Mouse (Mus musculus) thymus, postnatal 4 days (tissue): Measurements from ENCODE around the gene Ankrd44.

Experiments used
- DNase-seq: peaks from one replicate; pipeline ENCODE4 v3.0.0; 2021

The Ankrd44 gene

DNA sequence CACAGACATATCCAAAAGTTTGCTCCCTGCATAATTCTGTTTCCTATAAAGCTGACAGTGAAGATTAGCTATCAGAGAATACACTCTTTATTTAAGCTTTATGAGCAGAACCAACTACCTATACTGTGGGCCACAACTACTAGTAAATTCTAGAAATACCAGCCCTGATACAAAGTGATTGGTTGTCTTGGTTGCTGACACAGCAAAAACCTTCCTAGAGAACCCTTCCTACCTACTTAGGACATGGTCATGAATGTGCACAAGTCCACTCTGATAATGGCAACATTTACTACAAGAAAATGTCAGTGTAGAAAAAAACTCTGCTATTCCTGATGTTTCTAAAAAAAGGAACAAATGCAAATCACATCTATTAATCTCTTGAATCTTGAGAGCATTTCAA lies 234.4 kb downstream of the Ankrd44 start:
- no peak for DNase-seq

GRCm38 (mm10) chr1:54690291-54690965 lies 235.8 kb downstream of the Ankrd44 start:
- no peak for DNase-seq

DNA sequence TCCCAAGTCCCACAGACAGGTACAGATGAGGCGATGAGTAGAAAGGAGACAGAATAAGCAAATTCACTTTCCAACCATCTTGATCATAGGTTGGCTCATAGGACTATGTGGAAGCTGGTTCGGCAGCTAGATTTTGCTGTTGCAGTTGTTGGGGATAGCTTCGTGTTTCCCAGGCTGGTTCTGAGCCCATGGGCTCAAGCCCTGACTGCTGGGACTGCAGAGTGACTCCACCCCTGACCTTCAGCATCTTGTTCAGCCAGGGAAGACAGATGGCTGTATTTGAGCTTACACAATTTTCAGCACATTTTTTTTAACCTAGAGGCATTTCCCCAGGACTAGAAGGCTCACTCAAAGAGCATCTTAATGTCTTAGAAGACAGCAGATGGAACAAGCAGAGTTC lies 237.7 kb downstream of the Ankrd44 start:
- no peak for DNase-seq

- DNase-seq = no peak
These were observed 241.9 kb downstream of the Ankrd44 start for GRCm38 (mm10) chr1:54684316-54684715.

DNA sequence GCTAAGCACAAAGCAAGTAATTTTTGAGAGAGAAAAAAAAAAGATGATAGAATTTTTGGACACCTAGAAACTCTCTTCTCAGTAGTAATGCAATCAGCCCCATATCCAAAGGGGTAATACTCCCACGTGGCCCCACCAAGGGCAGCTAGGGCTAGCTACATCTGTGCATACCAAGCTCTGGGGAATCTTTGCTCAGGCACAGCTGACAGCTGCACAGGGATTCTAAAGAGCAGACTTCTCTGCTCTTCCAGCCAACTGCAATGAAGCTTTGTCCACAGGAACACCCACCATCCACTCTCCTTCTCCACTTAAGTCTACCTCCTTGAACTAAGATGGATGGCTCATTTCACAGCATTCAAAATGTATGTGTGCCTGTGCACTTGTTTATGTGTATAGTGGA lies 246.6 kb downstream of the Ankrd44 start:
- no peak for DNase-seq

GRCm38 (mm10) chr1:54678037-54678436 lies 248.2 kb downstream of the Ankrd44 start:
- no peak for DNase-seq

DNA sequence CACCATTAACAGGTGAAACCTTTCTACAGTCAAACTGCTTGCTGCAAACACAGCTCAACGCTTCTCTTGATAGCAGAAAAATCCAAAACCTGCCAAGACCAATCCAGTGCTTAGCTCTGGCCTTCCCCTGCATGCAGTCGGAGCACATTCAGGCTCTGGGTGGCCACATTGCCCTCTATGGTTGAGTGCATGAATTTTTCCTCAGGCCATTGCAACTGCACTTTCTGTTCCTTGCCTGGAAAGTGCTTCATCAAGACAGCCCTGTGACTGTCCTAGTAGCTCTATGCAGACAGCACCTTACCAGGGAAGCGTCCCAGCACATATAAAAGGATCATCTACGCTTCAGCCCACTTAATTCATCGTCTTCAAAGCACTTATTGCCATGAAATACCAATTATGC lies 250.7 kb downstream of the Ankrd44 start:
- DNase-seq = no peak

DNA sequence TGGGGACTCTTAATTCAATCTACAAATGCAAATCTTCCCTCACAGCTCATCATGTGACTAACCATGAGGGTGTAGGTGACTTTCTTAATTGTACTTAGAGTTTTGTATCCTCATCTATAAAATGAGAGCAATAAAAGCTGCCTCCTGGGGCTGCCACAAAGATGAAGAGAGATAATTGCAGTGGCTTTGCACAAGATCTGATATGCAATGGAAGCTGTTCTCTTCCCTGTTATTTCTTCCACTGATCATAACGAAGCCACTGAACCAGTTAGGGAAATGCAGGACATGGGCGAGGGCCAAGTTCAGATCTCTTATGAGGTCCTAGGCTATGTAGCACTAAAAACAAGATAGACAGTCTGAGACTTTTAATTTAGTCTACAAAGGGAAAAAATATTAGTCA lies 258.2 kb downstream of the Ankrd44 start:
- DNase-seq = no peak

- DNase-seq = peak; percentile 28
These were observed 260.4 kb downstream of the Ankrd44 start for GRCm38 (mm10) chr1:54665582-54666405.

DNA sequence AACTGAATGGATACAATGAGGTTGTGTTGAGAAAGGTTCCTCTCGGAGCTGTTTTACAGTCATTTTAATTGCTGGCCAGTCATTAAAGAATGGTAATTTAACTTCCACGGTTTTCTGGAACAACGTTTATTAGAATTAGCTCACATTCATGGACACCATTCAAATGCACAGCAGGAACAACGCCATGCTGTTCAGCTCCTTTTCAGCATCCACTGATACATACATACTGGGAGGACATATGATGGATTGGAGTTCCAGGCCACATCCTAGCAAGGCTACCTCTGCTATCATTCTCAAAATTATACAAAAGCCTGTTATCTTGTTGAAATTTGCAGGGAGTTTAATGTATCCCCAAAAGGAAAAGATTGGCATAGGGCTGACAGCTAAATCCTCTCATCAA lies 261.1 kb downstream of the Ankrd44 start:
- DNase-seq = no peak

GRCm38 (mm10) chr1:54660674-54661073 lies 265.5 kb downstream of the Ankrd44 start:
- DNase-seq = no peak

DNA sequence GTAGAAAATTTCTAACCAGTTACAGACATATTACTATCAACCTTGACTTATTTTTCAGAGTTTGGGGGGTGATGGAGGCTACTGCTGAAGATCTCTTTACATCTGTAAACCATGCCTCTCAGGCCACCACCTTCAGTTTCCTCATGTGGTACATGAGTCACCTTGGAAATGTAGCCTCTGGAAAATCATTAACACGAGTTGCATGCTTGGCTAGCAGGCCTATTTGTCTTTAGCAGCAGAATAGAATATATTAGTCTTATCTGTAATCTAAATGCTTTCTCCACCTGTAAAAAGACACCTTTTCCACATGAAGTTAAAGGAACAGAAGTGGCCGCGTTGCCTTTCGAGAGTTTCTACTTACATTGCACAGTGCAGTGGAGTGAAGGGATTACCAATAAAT lies 267.6 kb downstream of the Ankrd44 start:
- no peak for DNase-seq

DNA sequence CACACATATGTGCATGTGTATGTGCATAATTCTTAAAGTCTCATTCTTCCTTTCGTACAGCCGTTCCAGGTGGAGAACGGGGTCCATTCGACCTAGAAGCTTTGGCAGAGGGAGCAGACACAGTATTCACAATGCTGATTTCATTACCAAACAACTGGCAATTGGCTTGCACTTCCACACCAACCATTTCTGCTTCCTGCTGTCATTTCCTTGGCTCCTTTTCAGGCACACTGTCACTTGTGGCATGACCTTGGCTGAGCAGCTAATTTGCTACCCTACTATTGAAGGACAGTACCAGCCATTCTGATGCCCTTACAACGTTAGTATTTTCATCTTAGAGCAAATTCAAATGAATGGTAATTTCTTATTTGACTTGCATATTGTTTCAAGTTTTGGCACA lies 277.9 kb downstream of the Ankrd44 start:
- no peak for DNase-seq

DNA sequence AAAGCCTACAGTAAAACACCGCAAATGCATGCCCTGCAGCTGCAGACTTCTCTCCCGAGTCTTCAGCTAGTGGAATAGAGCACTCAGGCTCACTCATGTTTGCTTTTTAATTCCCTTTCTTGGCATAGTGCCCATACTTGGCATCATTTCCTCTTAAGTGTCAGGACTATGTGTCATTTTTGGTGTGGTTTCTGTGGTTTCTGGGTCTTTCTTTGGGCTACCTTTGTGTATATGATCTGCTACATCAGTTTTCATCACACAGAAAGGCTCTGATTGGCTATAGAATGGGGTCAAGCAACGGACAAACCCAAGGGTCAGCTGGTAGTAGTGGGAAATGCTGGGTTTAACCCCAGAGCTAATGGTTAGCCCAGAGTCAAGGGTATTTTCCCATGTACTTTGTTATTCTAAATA lies 278.8 kb downstream of the Ankrd44 start:
- DNase-seq = no peak

- no peak for DNase-seq
These were observed 285.9 kb downstream of the Ankrd44 start for GRCm38 (mm10) chr1:54640184-54640795.

GRCm38 (mm10) chr1:54639506-54640078 lies 286.6 kb downstream of the Ankrd44 start:
- DNase-seq = no peak

GRCm38 (mm10) chr1:54639076-54639475 lies 287.1 kb downstream of the Ankrd44 start:
- DNase-seq = no peak

GRCm38 (mm10) chr1:54637340-54637739 lies 288.8 kb downstream of the Ankrd44 start:
- DNase-seq = no peak

DNA sequence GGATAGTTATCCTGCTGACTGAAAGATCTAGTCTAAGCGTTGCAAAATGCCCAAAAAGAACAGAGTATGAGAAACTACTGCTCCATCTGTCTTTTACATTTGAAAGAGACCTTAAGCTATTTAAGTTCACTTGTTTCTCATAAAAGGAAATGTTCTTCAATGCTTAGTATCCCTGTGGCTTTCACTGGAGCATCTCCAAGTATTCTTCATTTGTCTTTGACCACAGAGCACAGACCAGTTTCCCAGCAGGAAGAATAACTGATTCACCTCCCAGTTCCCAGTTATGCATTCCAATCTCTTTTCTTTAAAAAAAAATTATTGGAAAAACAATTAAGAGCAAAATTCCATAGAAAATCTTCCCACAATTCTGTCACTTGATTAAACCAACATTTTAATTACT lies 297.1 kb downstream of the Ankrd44 start:
- DNase-seq = no peak

DNA sequence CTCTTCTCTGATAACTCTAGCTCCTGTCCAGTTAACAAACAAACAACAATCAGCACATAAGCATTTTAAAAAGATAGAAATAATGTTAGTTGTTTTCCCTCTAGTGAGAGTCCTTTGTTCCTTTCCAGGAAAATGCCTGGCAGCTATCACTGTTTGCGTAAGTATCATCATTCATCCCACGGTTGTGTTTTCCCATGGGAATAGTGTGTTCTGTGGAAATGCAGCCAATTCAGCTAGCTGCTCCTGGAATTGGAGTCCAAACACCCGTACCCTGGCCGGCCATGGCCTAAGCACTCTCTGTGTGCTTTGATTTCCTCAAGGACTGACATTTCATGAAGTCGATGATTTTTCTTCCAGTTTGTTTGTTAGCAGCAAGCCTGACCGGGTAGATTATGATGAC lies 311.2 kb downstream of the Ankrd44 start:
- no peak for DNase-seq

DNA sequence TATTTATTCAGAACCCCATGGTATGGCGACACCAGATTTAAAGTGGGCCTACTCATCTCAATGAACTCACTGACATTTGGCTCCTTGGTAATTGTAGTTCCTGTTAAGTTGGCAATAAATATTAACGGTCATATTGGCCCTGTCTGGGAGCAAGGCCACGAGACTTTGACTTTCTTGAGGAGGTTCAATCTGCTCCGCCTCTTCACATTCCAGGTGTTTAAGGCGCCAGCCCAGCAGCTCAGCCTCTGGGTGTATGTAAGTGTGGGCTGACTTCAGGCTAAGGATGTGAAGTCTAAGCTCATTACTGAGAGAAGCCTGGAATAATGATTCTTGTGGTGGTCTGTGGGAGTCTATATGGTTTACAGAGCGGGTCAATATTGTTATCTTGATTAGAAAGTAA lies 313.8 kb downstream of the Ankrd44 start:
- DNase-seq = no peak

- DNase-seq = no peak
These were observed 314.3 kb downstream of the Ankrd44 start for GRCm38 (mm10) chr1:54611891-54612290.

GRCm38 (mm10) chr1:54606936-54607335 lies 319.3 kb downstream of the Ankrd44 start:
- DNase-seq = no peak

DNA sequence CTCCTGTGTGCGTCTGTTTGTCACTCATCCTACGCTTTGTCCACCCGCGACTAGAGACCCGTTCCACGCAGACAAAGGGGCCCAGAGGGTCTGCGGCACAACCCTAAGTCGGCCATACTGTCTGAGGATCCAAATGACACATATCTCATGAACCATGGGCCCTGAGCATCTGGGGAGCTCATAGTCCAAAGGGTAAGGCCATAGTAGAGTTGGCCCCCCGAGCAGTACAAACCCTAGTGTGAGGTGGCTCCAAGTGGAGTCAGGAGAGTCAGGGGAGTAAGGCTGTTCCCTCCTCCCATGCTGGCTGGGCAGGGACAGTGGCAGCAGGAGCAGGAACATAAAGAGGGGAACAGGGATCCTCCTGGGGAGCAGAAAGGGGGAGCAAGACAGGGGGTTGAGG lies 324.5 kb downstream of the Ankrd44 start:
- no peak for DNase-seq
